Mouse (Mus musculus) myocyte (in vitro differentiated cells): ENCODE measurements at regions not wholly inside any gene's neighbourhood (a gene's known extent, or its start where the extent isn't known, plus 50 kb on each side); places are given as distances from the start of the nearest gene placed in this dataset.

Experiments used
- H3K27me3 ChIP-seq: one replicate; pipeline ENCODE4 v1.6.1; 2011; ENCODE audit not compliant: control insufficient read depth, insufficient read depth, insufficient read length
- H3K36me3 ChIP-seq: one replicate; pipeline ENCODE4 v1.6.1; 2011; ENCODE audit not compliant: control insufficient read depth, insufficient read depth
- H3K4me2 ChIP-seq: one replicate; pipeline ENCODE4 v1.6.1; 2011; ENCODE audit warnings: low read depth, control low read depth
- H3K4me3 ChIP-seq: one replicate; pipeline ENCODE4 v1.5.1; 2011; ENCODE audit warnings: mild to moderate bottlenecking, control low read depth, moderate library complexity
- H3K79me2 ChIP-seq: one replicate; pipeline ENCODE4 v1.6.1; 2011; ENCODE audit not compliant: control insufficient read depth, insufficient read depth
- H3ac ChIP-seq: one replicate; pipeline ENCODE4 v1.6.1; 2011; ENCODE audit not compliant: control insufficient read depth, insufficient read length
- CEBPB ChIP-seq: IDR thresholded peaks from 2 replicates; pipeline ENCODE4 v1.6.1; 2011; ENCODE audit warnings: mild to moderate bottlenecking, moderate library complexity; ENCODE audit not compliant: poor library complexity, insufficient read depth, severe bottlenecking
- E2F4 ChIP-seq: IDR thresholded peaks from one replicate; pipeline ENCODE4 v1.6.1; 2011; ENCODE audit warnings: mild to moderate bottlenecking, control low read depth, moderate library complexity; ENCODE audit not compliant: insufficient read depth
- MAX ChIP-seq: IDR thresholded peaks from one replicate; pipeline ENCODE4 v1.6.1; 2011; ENCODE audit warnings: low read depth, mild to moderate bottlenecking, control low read depth
- MYOD1 ChIP-seq, 3 experiments: IDR thresholded peaks; one replicate each; pipeline ENCODE4 v1.6.1; 2011; ENCODE audit warnings: control low read depth in 2 of 3, low read depth in 2 of 3, mild to moderate bottlenecking in 2 of 3, moderate library complexity in 1 of 3; ENCODE audit not compliant: insufficient read length in 2 of 3, control insufficient read depth in 1 of 3
- MYOG ChIP-seq, 3 experiments: IDR thresholded peaks; one replicate each; pipeline ENCODE4 v1.6.1; 2011; ENCODE audit warnings: control low read depth in 2 of 3, low read depth in 2 of 3, mild to moderate bottlenecking in 2 of 3; ENCODE audit not compliant: insufficient read length in 2 of 3, control insufficient read depth in 1 of 3, insufficient read depth in 1 of 3
- POLR2A ChIP-seq: IDR thresholded peaks from one replicate; pipeline ENCODE4 v1.6.1; 2011; ENCODE audit warnings: low read depth, mild to moderate bottlenecking, control low read depth, moderate library complexity; ENCODE audit not compliant: insufficient read length
- POLR2AphosphoS2 ChIP-seq: IDR thresholded peaks from one replicate; pipeline ENCODE4 v1.6.1; 2011; ENCODE audit warnings: low read depth, control low read depth; ENCODE audit not compliant: insufficient read length
- REST ChIP-seq: IDR thresholded peaks from one replicate; pipeline ENCODE4 v1.6.1; 2011; ENCODE audit warnings: mild to moderate bottlenecking, control low read depth, moderate library complexity; ENCODE audit not compliant: insufficient read depth, insufficient read length
- SRF ChIP-seq: IDR thresholded peaks from one replicate; pipeline ENCODE4 v1.6.1; 2011; ENCODE audit warnings: low read depth; ENCODE audit not compliant: control insufficient read depth, insufficient read length
- TCF12 ChIP-seq: IDR thresholded peaks from one replicate; pipeline ENCODE4 v1.6.1; 2011; ENCODE audit warnings: mild to moderate bottlenecking, control low read depth; ENCODE audit not compliant: poor library complexity, insufficient read depth, severe bottlenecking
- TCF3 ChIP-seq: IDR thresholded peaks from one replicate; pipeline ENCODE4 v1.6.1; 2011; ENCODE audit warnings: low read depth, control low read depth; ENCODE audit not compliant: insufficient read length
- USF1 ChIP-seq: IDR thresholded peaks from one replicate; pipeline ENCODE4 v1.6.1; 2011; ENCODE audit warnings: low read depth, mild to moderate bottlenecking, control low read depth, moderate library complexity

- Histone ChIP-seq H3K36me3 (no peaks in the 10 kb centered on the region), H3K79me2 (no peaks in the 10 kb centered on the region), H3K4me2 (no peak overlapping the region), H3K27me3 (no peaks in the 10 kb centered on the region), H3ac (no peak overlapping the region), H3K4me3 (no peak overlapping the region)
- TF ChIP-seq MYOD1 (IDR thresholded peaks at IDR 0.05; ENCODE audit: control insufficient read depth in 1 of 3, insufficient read length in 2 of 3, low read depth in 2 of 3) = no peak
- TF ChIP-seq CEBPB = no peak
- TF ChIP-seq MAX = no peak
- TF ChIP-seq SRF = no peak
- no peak for TF ChIP-seq POLR2A
- TF ChIP-seq MYOG (IDR thresholded peaks at IDR 0.05; ENCODE audit: control insufficient read depth in 1 of 3, insufficient read depth in 1 of 3, insufficient read length in 2 of 3, low read depth in 2 of 3) = no peak
Measured at GRCm38 (mm10) chr4:7597671-7598390, 641.0 kb downstream of the Car8 start.

GRCm38 (mm10) chr4:7596116-7596515 is 642.7 kb downstream of the Car8 start:
- H3ac ChIP-seq = no peak overlapping the region
- no peak for TF ChIP-seq CEBPB
- TF ChIP-seq SRF = no peak
- no peak for TF ChIP-seq MYOG (IDR thresholded peaks at IDR 0.05; ENCODE audit: control insufficient read depth in 1 of 3, insufficient read depth in 1 of 3, insufficient read length in 2 of 3, low read depth in 2 of 3)
- TF ChIP-seq POLR2A = no peak
- no peak for TF ChIP-seq TCF12
- TF ChIP-seq REST = no peak
- no peak for TF ChIP-seq TCF3
- no peak for TF ChIP-seq E2F4
- no peak for TF ChIP-seq MYOD1 (IDR thresholded peaks at IDR 0.05; ENCODE audit: control insufficient read depth in 1 of 3, insufficient read length in 2 of 3, low read depth in 2 of 3)
- TF ChIP-seq USF1 = no peak
- TF ChIP-seq MAX = no peak
- no peak for TF ChIP-seq POLR2AphosphoS2
- no peaks in the 10 kb centered on the region for H3K79me2 ChIP-seq
- H3K4me3 ChIP-seq = no peak overlapping the region
- H3K4me2 ChIP-seq = peak overlapping the region; percentile 6
- no peaks in the 10 kb centered on the region for H3K27me3 ChIP-seq
- no peaks in the 10 kb centered on the region for H3K36me3 ChIP-seq

GRCm38 (mm10) chr4:7583851-7584250 is 655.0 kb downstream of the Car8 start:
- Histone ChIP-seq H3K4me2 (no peak overlapping the region), H3K4me3 (no peak overlapping the region), H3K79me2 (no peaks in the 10 kb centered on the region), H3K27me3 (no peaks in the 10 kb centered on the region), H3K36me3 (no peaks in the 10 kb centered on the region), H3ac (no peak overlapping the region)
- TF ChIP-seq CEBPB (no peak), REST (no peak), MYOD1 (IDR thresholded peaks at IDR 0.05; ENCODE audit: control insufficient read depth in 1 of 3, insufficient read length in 2 of 3, low read depth in 2 of 3) (no peak), E2F4 (no peak), POLR2A (no peak), MAX (no peak), USF1 (no peak), MYOG (IDR thresholded peaks at IDR 0.05; ENCODE audit: control insufficient read depth in 1 of 3, insufficient read depth in 1 of 3, insufficient read length in 2 of 3, low read depth in 2 of 3) (no peak), POLR2AphosphoS2 (no peak), SRF (no peak), TCF12 (no peak), TCF3 (no peak)

GRCm38 (mm10) chr4:7581931-7582330 is 656.9 kb downstream of the Car8 start:
- no peak overlapping the region for H3K4me2 ChIP-seq
- H3K4me3 ChIP-seq = no peak overlapping the region
- H3K27me3 ChIP-seq = no peaks in the 10 kb centered on the region
- no peaks in the 10 kb centered on the region for H3K36me3 ChIP-seq
- H3ac ChIP-seq = no peak overlapping the region
- no peaks in the 10 kb centered on the region for H3K79me2 ChIP-seq
- no peak for TF ChIP-seq TCF12
- no peak for TF ChIP-seq MYOG (IDR thresholded peaks at IDR 0.05; ENCODE audit: control insufficient read depth in 1 of 3, insufficient read depth in 1 of 3, insufficient read length in 2 of 3, low read depth in 2 of 3)
- no peak for TF ChIP-seq USF1
- no peak for TF ChIP-seq CEBPB
- no peak for TF ChIP-seq E2F4
- TF ChIP-seq SRF = no peak
- TF ChIP-seq MYOD1 (IDR thresholded peaks at IDR 0.05; ENCODE audit: control insufficient read depth in 1 of 3, insufficient read length in 2 of 3, low read depth in 2 of 3) = no peak

GRCm38 (mm10) chr4:7581220-7581916 is 657.5 kb downstream of the Car8 start:
- H3K4me3 ChIP-seq = no peak overlapping the region
- H3K27me3 ChIP-seq = no peaks in the 10 kb centered on the region
- no peak for TF ChIP-seq USF1
- no peak for TF ChIP-seq POLR2A
- no peak for TF ChIP-seq REST
- no peak for TF ChIP-seq MYOD1 (IDR thresholded peaks at IDR 0.05; ENCODE audit: control insufficient read depth in 1 of 3, insufficient read length in 2 of 3, low read depth in 2 of 3)
- no peak for TF ChIP-seq SRF
- TF ChIP-seq POLR2AphosphoS2 = no peak
- no peak for TF ChIP-seq MYOG (IDR thresholded peaks at IDR 0.05; ENCODE audit: control insufficient read depth in 1 of 3, insufficient read depth in 1 of 3, insufficient read length in 2 of 3, low read depth in 2 of 3)
- TF ChIP-seq MAX = no peak
- no peak overlapping the region for H3ac ChIP-seq
- H3K4me2 ChIP-seq = no peak overlapping the region
- H3K79me2 ChIP-seq = no peaks in the 10 kb centered on the region
- H3K36me3 ChIP-seq = no peaks in the 10 kb centered on the region
